Mouse (Mus musculus) retina, embryonic 14.5 days (tissue): ENCODE measurements around the gene Pcgf2.
"Not testable (repeated sequence)": the region's sequence is repeated elsewhere in the genome, so short reads cannot be mapped to it uniquely, and the experiment has no call there.

ENCODE experiments used
- DNase-seq: peaks from one replicate; pipeline ENCODE4 v3.0.0-alpha.2; 2015; ENCODE audit warnings: low spot score

Gene Pcgf2

GRCm38 (mm10) chr11:97717369-97718280 is 17.3 kb upstream of the Pcgf2 start:
- DNase-seq: no peak

- no peak for DNase-seq
Measured at GRCm38 (mm10) chr11:97716021-97716420, 15.7 kb upstream of the Pcgf2 start.

GRCm38 (mm10) chr11:97714784-97715760 is 14.8 kb upstream of the Pcgf2 start:
- DNase-seq: no peak

DNA sequence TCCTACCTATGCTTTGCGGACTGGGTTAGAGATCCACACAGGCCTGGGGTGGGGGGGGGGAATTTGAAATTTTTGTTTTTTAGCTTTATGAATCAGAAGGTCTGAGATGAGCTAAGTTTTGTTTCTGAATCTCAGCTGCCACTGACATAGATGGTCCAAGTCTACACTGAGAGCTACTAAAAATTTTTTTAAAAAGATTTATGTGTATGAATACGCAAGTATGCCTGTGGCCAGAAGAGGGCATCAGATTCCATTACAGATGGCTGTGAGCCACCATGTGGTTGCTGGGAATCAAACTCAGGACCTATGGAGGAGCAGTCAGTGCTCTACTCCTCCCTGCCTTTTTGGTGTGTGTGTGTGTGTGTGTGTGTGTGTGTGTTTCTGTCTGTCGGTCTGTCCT is 14.1 kb upstream of the Pcgf2 start:
- DNase-seq: no peak

DNA sequence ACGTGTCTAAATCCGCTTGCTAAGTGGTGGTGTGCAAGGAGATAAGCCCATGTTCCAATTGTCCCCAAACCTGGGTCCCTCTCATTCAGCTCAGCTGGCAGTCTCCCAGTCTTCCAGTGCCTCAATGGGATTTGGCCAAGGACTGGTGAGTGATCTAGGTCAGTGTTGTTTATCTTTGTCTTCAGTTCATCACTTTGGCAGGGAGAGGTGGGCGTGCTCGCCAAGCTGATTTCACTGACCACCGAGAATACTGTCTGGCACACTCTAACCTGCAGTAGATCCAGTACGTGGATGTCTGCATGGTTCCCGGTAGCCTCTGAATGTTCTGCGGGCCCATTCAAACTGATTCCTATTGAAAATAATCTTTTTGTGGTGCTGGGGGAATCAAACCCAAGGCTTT is 13.6 kb upstream of the Pcgf2 start:
- no peak for DNase-seq

DNA sequence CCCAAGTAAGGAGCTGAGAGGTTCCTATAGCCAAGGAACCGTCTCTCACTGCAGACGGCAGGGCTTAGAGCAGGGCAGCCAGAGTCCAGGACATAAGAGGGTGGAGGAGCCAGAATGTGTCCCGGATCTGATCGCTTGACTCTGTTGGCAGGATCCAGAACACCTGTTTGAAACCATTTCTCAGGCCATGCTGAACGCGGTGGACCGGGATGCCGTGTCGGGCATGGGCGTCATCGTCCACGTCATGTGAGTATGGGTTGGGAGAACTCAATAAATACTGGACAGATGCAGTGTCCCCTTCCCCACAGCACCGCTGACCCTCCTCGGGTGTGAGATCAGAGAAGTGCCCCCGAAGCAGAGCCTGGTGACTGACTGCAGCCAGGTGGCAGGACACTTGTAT is 12.0 kb upstream of the Pcgf2 start:
- no peak for DNase-seq

GRCm38 (mm10) chr11:97711200-97711900 is 11.1 kb upstream of the Pcgf2 start:
- DNase-seq: no peak

- DNase-seq: not testable (repeated sequence)
Measured at GRCm38 (mm10) chr11:97710067-97710466, 9.8 kb upstream of the Pcgf2 start.

- DNase-seq: peak; percentile 100
Measured at GRCm38 (mm10) chr11:97703039-97703826, 2.9 kb upstream of the Pcgf2 start, which contains the start of gene Psmb3. Gene Psmb3 (plus strand): TSS chr11:97703399.

GRCm38 (mm10) chr11:97702393-97702745 is 2.1 kb upstream of the Pcgf2 start:
- DNase-seq: peak; percentile 91

DNA sequence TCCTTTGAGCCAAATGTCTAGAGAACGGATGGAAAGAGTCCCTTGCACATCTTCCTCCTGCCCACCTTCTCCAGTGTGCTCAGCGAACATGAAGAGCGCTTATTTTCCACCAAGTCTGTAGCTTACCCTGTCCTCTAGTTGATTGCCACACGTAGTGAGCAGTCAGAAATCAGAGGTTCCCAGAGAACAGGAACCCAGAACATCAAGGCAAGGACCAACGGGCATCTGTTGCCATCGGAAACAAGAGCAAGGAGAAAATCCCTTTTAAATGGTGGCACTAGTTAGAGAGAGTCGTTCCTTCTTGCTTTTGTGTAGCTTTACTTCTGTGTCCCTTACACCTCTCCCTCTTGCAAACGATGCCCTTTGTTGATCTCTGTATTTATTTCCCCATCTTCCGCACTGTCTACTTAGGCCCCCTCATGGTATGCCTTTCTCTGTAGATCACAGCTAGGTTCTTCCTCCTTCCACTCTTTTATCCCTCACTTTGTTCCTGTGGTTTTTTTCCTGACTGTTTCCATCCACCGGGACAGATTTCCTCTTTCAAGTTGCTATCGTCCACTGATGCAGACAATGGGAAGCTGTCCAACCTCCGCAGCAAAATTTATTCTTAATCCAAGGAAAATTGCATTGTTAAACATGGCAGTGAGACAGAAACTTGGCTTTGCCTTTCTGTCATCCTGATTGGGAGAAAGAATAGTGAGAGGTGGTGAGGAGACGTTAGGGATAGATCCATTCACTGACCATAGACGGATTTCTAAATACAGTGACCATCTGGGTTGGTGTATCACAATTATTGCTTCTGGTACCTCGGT is 1.5 kb upstream of the Pcgf2 start:
- DNase-seq: no peak

DNA sequence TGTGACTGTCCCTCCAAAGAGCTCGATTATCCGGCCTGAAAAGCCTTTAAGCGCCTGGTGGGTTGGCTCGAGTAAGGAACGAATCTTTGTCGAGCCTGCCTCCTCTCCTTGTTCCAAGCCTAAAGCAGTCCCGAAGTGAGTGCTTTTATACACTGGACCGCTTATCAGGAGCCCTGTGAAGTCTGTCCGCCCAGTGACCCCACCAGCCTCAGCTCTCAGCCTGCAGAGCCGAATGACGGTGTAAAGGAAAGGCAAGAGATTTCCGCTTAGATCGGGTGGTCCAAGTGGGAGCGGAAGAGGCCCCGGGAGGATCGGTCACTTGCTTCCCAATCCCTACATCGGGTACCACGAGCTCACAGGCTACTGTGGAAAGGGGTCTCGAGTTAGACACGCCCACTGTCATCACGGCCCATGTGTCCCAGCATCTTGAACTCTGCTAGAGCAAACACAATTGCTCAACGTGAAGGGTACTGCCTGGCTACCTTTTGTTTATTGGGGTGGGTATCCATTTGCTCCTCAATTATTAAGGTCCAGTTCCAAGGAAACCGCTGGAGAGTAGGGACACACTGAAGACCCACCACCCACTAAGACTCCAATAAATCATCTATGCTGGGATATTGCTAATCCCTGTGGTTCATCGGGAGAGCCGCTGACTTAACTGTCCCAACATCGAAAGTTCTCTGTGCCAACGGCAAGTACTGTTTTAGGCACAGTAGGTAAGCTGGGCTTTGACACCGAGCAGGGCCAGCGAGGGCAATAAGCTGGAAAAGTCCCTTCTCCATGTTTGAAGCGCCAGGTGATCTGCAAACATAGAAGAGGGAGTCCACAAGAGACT is 666 bp upstream of the Pcgf2 start:
- peak; percentile 47 for DNase-seq

GRCm38 (mm10) chr11:97699626-97700002 is 683 bp downstream of the Pcgf2 start:
- peak; percentile 95 for DNase-seq

DNA sequence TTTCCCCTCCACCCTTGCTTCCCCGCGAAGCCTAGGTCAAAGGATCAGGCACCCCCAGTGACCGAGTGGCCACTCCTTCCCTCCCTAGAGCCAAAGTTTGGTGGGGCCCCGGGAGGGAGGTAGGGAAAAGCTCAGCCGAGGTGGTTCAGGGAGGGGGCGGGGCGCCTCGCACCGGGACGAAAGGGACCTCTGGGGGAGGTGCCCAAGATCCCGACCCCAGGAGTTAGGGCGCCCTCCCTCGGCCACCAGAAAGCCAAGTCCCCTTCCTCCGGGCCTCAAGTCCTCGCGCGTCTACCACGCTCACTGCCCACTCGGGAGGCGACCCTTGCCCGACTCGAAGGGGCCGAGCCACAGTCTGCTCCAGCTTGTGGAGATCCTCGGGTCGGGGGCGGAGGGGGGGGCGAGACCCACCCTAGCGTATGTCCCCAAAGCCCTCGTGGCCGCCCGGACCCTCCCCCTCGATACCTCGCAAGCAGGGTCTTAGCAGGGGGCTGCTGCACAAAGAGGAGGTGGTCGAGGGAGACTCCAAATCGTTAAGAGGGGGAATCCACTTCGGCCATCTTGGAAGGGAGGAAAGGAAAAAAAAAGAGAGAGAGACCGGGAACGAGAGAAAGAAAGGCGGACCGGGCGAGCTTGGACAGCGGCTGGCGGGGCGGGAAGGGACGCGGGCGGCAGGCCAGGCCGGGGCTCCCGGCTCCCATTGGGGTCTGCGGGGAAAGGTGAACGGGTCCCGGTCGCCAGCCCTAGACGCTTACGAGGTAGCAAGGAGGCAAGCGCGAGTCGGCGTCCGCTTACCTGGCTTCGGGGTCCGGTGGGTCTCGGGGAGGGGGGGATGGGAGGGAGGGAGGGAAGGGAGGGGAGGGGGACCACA is 1.3 kb downstream of the Pcgf2 start:
- DNase-seq: peak; percentile 84

- DNase-seq: peak; percentile 61
Measured at GRCm38 (mm10) chr11:97697891-97698529, 2.3 kb downstream of the Pcgf2 start.

DNA sequence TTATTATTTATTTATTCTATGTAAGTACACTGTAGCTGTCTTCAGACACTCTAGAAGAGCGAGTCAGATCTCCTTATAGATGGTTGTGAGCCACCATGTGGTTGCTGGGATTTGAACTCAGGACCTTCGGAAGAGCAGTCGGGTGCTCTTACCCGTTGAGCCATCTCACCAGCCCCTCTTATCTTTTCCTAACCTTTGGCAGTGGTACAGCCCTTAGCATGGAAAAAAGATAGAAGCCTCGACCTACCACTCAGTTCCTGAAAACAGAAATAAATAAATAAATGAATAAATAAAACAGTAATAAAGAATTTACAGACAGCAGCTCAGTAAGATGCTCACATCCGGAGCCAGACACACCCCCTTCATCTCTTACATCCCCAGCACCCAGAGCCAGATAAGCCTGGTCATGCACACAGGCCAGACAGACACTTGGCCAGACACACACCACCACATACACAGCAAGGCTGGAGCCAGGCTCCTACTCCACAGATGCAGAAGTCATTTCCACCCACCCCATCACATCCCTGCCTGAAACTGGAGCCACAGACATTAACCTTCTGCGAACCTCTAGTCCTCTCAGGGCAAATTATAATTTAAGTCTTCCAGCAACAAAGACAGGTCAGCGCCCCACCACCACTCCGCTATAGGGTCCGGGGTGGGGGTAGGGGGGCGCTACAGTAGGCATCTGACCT is 3.0 kb downstream of the Pcgf2 start:
- no peak for DNase-seq

GRCm38 (mm10) chr11:97696669-97697068 is 3.6 kb downstream of the Pcgf2 start:
- DNase-seq: no peak
